In genomic region chr9:15007566-15007965, GRCm38 (mm10) we compare ENCODE assay signal across 21 mouse cellular contexts. TPM values are rescaled to one million over a fixed set of nuclear protein-coding genes. Genes with fewer than 3 reads are reported as not detected.
A peak's percentile ranks its signal among the peaks of the same experiment; 100 is the strongest.
DNase-seq lines count a peak whose midpoint lies in the region; ATAC-seq and TF ChIP-seq lines count a peak whose summit lies in the region.
"Had no signal": no experiment of that assay in that cellular context is flagged by ENCODE, and none has a peak within 500 bp of the region (broad histone marks: within the 10 kb centered on the region; RNA-seq: fewer than 3 reads in every experiment).

No protein-coding gene starts in this region.

- H3K36me3 ChIP-seq in hindbrain, postnatal 0 days (ENCODE audit: insufficient read depth, low read length): peaks cover 20% of the 10 kb centered on the region; the same call in 1 of the 2 replicates
- H3K36me3 ChIP-seq in hindbrain, embryonic 16.5 days (ENCODE audit: control insufficient read depth, insufficient read depth, low read length): peaks cover 13% of the 10 kb centered on the region
- peaks cover 35% of the 10 kb centered on the region for H3K36me3 ChIP-seq in forebrain, embryonic 15.5 days
- H3K36me3 ChIP-seq: G1E had no signal

- no peak overlapping the region for H3K27ac ChIP-seq in hindbrain, postnatal 0 days
- no peak overlapping the region for H3K27ac ChIP-seq in hindbrain, embryonic 16.5 days (ENCODE audit: low read depth, low read length)
- no peak overlapping the region for H3K27ac ChIP-seq in forebrain, embryonic 15.5 days (replicated peaks)
- H3K27ac ChIP-seq: embryonic facial prominence, embryonic 10.5 days; embryonic facial prominence, embryonic 12.5 days; forebrain, embryonic 13.5 days had no signal

- no peaks in the 10 kb centered on the region for H3K27me3 ChIP-seq in hindbrain, postnatal 0 days (ENCODE audit: insufficient read depth, low read length)
- H3K27me3 ChIP-seq in hindbrain, embryonic 16.5 days (replicated peaks; ENCODE audit: control insufficient read depth, insufficient read depth, low read length): no peaks in the 10 kb centered on the region
- H3K27me3 ChIP-seq in forebrain, embryonic 15.5 days: no peaks in the 10 kb centered on the region
- H3K27me3 ChIP-seq: CH12.LX; embryonic facial prominence, embryonic 12.5 days; forebrain, embryonic 13.5 days had no signal

- 0 out of 2 replicates have a peak, but pooled peaks cover 4% of the 10 kb centered on the region for H3K4me1 ChIP-seq in hindbrain, postnatal 0 days (ENCODE audit: insufficient read depth, low read length)
- H3K4me1 ChIP-seq in hindbrain, embryonic 16.5 days (ENCODE audit: control insufficient read depth, insufficient read depth, low read depth, low read length): peaks cover 5% of the 10 kb centered on the region
- peaks cover 12% of the 10 kb centered on the region for H3K4me1 ChIP-seq in forebrain, embryonic 15.5 days

- ATAC-seq in hindbrain, postnatal 0 days: no peak
- ATAC-seq in hindbrain, embryonic 16.5 days: no peak
- no peak for ATAC-seq in cerebellum, adult (ENCODE audit: insufficient number of reproducible peaks, low FRiP score, low TSS enrichment)
- no peak for ATAC-seq in forebrain, embryonic 15.5 days (replicated peaks)
- ATAC-seq: CD4-positive, CD25-positive, alpha-beta regulatory T cell, adult 4 months; forebrain, embryonic 13.5 days; forebrain, embryonic 16.5 days had no signal

- H3K9me3 ChIP-seq in hindbrain, postnatal 0 days (ENCODE audit: low read length): no peaks in the 10 kb centered on the region
- no peaks in the 10 kb centered on the region for H3K9me3 ChIP-seq in hindbrain, embryonic 16.5 days (ENCODE audit: control insufficient read depth, low read length)
- no peaks in the 10 kb centered on the region for H3K9me3 ChIP-seq in forebrain, embryonic 15.5 days
- H3K9me3 ChIP-seq: embryonic facial prominence, embryonic 10.5 days; embryonic facial prominence, embryonic 12.5 days; forebrain, embryonic 13.5 days; G1E had no signal

- WGBS in hindbrain, postnatal 0 days: 41% methylated on average over 14 of the region's 14 CpGs
- WGBS in hindbrain, embryonic 16.5 days: 66% methylated on average over 14 of the region's 14 CpGs
- 72% methylated on average over 14 of the region's 14 CpGs for WGBS in forebrain, embryonic 15.5 days

- H3K9ac ChIP-seq in hindbrain, postnatal 0 days (replicated peaks; ENCODE audit: low read length): no peak overlapping the region
- no peak overlapping the region for H3K9ac ChIP-seq in hindbrain, embryonic 16.5 days (ENCODE audit: low read depth, low read length)
- H3K9ac ChIP-seq in forebrain, embryonic 15.5 days (replicated peaks): no peak overlapping the region
- H3K9ac ChIP-seq: embryonic facial prominence, embryonic 12.5 days; forebrain, embryonic 13.5 days had no signal

- no peak overlapping the region for H3K4me3 ChIP-seq in hindbrain, postnatal 0 days (ENCODE audit: low read length)
- no peak overlapping the region for H3K4me3 ChIP-seq in hindbrain, embryonic 16.5 days (ENCODE audit: low read length)
- H3K4me3 ChIP-seq in forebrain, embryonic 15.5 days: no peak overlapping the region
- H3K4me3 ChIP-seq: embryonic facial prominence, embryonic 10.5 days; embryonic facial prominence, embryonic 12.5 days; forebrain, embryonic 13.5 days had no signal

- no peak for TF ChIP-seq CTCF in hindbrain, postnatal 0 days (IDR thresholded peaks at IDR 0.05; ENCODE audit: low read depth)

- no peak overlapping the region for H3K4me2 ChIP-seq in hindbrain, postnatal 0 days (ENCODE audit: low read depth, low read length)
- H3K4me2 ChIP-seq in hindbrain, embryonic 16.5 days (ENCODE audit: low read length): no peak overlapping the region
- H3K4me2 ChIP-seq in forebrain, embryonic 15.5 days (replicated peaks): no peak overlapping the region
- H3K4me2 ChIP-seq: embryonic facial prominence, embryonic 12.5 days; forebrain, embryonic 13.5 days had no signal

- peak; percentile 30 for DNase-seq in hindbrain, postnatal 0 days (ENCODE audit: low spot score)
- DNase-seq in Muller cell, postnatal 12 days (ENCODE audit: inconsistent ontology term): peak; percentile 61
- DNase-seq in retina, adult 2 months (ENCODE audit: low read depth, low spot score): peak; percentile 6
- peak; percentile 86 for DNase-seq in retina, postnatal 1 day
- DNase-seq: adrenal gland, adult 2 months; adrenal gland, postnatal 14 days; B cell, adult 2 months; cerebellum, adult 11-12 months; cerebellum, adult 2 months; cerebellum, adult 9-10 months; cerebellum, postnatal 25 days had no signal

RNA-seq across cellular contexts. Expression of gene Panx1, which starts 37.7 kb away (rescaled TPM):
- total RNA-seq in hindbrain, postnatal 0 days (2014; rRNA removed): 95.0 and 120 TPM in 2 replicates
- 115 and 120 TPM in 2 replicates for polyA plus RNA-seq in hindbrain, postnatal 0 days (2015; fragmentation: Nextera tagmentation; extraction: Ambion mirVana)
- polyA plus RNA-seq in hindbrain, embryonic 16.5 days (2015; fragmentation: Nextera tagmentation; extraction: Ambion mirVana): 135 and 155 TPM in 2 replicates
- 150 and 151 TPM in 2 replicates for polyA plus RNA-seq in forebrain, embryonic 15.5 days (2015; fragmentation: Nextera tagmentation; extraction: Ambion mirVana)
- polyA plus RNA-seq: G1E had no signal

Comparison
In these comparisons a context has a peak if more than half of its experiments do, and no peak if none do; other contexts are left out.
1. DNase-seq: peak in every context shown above with its lines; median percentile 86 in retina, postnatal 1 day; 61 in Muller cell, postnatal 12 days; 30 in hindbrain, postnatal 0 days; 6 in retina, adult 2 months.